Mouse (Mus musculus): Measurements from ENCODE around the gene Adam22. TPM values are rescaled to one million over a fixed set of nuclear protein-coding genes. Genes with fewer than 3 reads are reported as not detected.

Gene Adam22
- polyA plus RNA-seq, 1 experiment = not detected

DNA sequence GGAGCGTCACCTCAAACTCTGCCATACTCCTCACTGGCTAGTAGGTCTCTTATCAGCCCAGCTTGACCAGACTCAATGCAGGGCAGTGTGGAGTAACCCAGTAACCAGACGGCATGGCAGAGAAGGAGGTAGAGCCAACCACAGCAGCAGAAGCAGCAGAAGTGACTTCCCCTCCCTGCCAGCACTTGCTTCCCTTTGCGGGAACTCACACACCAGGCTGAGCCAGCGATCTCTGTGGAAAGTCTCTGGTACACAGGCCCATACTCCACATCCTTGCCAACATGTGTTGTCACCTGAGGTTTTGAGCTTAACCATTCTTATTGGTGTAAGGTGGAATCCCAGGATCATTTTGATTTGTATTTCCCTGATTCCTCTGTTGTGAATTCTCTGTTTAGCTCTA lies 111.5 kb downstream of the Adam22 start:
- TF ChIP-seq GATA1 (IDR thresholded peaks at IDR 0.05; ENCODE audit: low read length) = no peak

DNA sequence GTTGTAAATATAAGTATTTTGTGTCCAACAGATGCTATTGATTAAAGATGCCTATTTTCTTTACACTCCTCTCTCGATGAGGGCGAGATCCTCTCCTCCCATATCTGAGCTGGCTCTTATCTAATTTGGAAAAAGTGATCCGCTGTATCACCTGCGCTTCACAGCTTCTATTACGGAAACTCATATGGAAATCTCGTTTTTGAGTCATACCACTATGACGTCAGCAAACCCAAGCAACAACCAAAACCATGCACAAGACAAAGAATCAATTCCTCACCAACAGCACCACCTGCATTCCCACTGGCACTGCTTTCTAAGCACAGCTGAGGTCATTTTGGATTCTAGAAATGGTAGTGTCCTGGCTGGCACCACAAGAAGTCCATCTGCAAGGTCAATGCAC lies 123.3 kb downstream of the Adam22 start:
- TF ChIP-seq GATA1 (IDR thresholded peaks at IDR 0.05; ENCODE audit: low read length) = no peak

DNA sequence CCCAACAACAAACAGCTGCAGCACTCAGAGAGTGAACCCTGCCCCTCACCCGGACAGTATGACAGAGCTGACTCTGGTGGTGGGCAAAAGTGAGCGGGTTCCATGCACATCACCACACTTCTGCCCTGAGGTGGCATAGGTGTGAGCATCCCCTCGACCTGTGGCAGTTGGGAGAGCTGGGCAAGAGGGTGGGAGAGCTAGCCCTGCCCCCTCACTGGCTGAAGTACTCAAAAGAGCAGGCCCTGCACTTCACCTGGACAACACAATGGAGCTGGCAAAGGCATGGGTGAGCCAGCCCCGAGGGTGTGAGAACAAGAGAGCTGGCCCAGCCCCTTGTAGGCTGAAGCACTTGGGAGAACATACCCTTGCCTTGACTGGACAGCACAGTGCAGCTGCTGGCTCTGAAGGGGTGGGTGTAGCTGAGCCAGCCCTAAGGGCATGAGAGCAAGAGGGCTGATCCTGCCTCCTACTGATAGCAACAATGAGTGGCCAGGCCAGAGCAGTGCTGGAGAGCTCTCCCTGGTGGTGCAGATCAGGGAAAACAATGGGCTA lies 124.8 kb downstream of the Adam22 start:
- no peak for TF ChIP-seq GATA1 (IDR thresholded peaks at IDR 0.05; ENCODE audit: low read length)

DNA sequence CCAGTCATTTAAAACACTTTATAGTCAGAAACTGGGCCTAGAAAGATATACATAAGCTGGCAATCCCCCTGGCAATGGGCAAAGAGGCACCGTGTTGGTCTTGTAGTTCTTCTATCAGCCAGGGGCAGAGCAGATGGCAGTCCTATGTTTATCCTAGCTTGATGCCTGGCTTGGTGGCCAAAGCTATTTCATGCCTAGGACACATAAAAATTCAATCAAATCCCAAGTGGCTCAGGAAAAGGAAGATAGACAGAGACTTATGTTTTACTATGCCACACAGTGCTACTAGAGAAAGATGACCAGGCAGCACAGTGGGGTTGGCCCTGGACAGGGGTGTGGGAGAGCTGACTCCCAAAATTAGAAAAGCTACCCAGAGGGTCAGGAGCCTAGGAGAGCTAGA lies 125.3 kb downstream of the Adam22 start:
- TF ChIP-seq GATA1 (IDR thresholded peaks at IDR 0.05; ENCODE audit: low read length) = no peak

DNA sequence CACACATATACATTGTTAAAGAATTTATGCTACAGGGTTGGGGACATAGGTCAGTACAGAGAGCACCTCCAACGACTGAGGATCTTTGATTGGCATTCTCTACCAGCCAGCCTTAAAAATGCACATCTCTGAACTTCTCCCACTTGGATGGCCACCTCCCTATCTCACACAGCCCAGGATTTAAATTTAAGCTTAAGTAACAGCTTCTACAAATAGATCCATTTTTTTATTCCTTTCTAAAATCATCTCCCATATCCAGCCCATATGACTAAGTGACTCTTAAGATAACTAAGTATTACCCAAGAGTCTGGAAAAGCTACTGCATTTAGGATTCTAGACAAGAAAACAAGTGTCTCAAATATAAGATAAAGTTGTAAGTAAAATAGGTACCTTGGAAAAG lies 140.9 kb downstream of the Adam22 start:
- no peak for TF ChIP-seq GATA1 (IDR thresholded peaks at IDR 0.05; ENCODE audit: low read length)

DNA sequence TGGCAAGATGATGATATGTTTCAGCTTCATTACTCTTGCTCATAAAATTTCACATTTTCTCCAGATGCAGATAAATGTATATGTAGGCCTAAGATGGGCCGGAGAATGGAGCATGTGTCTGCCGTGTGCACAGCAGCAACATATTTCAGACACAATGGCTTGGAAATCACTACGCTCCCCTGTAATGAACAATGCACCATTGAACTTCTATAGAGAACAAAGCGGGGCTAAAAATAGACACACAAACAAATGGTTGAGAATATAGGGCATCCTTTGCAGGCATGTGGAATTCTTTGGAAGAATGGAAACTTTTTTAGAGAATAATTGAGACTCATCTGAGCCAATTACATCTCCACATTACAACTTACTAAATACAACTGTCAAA lies 143.6 kb downstream of the Adam22 start:
- TF ChIP-seq GATA1 (IDR thresholded peaks at IDR 0.05; ENCODE audit: low read length) = no peak

DNA sequence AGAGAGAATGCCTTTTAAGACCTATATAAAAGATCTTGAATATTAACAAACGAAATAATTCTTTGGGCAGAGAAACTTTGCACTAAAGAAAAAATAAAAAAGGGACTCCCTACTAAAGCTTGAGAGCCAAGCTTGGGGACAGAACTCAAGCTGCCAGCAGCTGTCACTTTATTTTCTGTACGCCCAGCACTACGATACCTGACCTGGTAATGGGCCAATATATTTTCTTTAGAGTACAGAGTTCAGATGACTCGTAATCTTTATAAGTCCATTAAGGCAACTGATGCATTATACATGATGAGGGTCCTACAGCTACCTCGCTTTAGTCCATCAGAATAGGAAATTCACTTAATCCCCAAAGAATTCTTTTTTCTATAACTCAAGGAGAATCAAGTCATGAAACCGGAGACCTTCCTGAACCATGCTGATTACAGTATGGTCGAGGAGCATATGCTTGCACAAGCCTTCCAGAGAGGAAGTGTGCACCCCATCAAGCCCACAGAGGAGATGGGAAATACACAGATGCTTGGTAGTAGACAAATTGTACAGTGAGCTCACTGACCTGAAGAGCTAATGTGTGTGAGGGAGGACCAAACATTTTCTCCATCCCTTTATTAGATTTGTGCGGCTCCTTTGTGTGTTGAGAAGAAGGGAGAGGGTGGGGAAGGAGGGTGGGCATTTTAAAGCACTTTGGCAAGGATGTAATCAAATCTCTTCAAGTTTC lies 144.2 kb downstream of the Adam22 start:
- TF ChIP-seq GATA1 (IDR thresholded peaks at IDR 0.05; ENCODE audit: low read length) = no peak

DNA sequence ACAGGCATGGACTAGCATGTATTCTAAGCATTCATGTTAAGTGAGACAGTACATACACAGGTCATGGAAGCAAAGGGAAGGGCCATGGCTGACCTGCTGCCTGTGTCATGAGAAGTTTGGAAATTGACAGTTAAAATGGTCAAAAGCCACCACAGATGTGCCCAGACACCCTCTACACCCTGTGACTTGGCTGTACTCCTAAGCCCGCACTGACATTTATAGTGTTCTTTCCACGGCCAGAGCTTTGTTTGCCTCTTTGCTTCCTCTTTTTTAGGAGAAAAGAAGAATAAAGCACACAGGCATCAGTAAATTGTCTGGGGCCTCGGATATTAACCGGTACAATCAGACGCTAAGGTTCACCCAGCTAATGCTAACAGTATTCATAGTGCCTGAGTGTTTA lies 146.3 kb downstream of the Adam22 start:
- TF ChIP-seq GATA1 (IDR thresholded peaks at IDR 0.05; ENCODE audit: low read length) = no peak

DNA sequence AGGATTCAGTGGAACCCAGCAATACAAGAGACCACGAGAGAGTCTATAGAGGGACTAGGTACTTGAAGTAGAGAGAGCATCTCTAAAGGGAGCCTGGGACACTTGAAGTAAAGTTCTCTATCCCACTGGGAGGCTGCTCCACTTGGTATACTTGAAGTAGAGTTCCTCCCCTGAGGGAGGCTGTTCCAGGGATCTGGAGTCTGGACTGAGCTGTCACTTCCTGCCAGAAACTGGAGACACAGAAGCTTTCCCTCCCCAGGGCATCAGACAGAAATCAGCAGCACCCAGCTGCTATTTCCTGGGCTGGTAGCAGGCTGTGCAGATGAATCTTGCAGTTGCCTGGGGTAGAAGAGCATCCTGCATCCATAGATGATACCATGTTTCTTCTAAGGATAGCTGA lies 152.1 kb downstream of the Adam22 start:
- no peak for TF ChIP-seq GATA1 (IDR thresholded peaks at IDR 0.05; ENCODE audit: low read length)

DNA sequence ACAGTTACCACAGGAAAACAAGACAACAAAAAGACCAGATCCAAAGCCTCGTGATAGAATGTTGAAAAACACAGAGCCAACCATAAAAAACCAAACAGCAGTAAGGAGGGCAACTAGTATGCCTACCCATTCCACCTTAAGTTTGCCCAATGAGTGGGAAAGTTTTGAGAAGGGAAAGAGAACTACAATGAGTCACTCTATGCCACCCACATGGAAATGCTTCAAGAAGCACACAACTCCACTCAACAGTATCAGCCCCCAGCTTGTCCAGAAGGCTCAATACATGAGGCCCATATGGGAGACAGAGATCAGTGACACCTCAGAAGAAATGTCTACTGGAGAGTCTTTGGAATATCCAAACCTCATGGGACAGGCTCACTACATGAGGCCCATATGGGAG lies 187.3 kb downstream of the Adam22 start:
- TF ChIP-seq GATA1 (IDR thresholded peaks at IDR 0.05; ENCODE audit: low read length) = no peak

DNA sequence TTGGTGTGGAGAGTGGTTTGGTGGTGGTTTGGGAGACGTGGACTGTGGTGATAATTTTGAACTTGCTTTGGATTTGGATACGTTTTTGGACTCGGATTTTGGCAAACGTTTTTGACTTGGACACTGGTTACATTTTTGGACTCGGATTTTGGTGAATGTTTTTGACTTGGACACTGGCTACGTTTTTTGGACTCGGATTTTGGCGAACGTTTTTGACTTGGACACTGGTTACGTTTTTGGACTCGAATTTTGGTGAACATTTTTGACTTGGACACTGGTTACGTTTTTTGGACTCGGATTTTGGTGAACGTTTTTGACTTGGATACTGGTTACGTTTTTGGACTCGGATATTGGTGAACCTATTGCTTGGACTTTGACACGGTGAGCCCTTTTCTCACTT lies 189.8 kb downstream of the Adam22 start:
- TF ChIP-seq GATA1 (IDR thresholded peaks at IDR 0.05; ENCODE audit: low read length) = no peak

DNA sequence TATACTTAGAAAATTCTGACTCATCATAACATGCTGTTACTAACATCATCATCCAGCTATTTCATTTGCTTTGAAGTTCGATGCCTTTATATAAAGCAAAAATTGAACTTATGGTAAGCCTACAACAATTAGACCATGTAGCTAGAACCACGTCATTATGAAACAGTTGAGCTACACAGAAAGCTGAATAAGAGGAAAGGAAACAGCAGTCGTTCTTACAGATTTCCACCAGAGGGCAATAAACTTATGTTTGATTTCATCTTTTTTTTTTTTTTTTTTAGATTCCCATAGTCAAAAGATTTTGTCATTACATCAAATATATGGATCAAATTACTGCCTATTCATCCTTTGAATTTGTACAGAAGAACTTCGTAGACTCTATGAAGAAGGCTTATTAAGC lies 203.2 kb downstream of the Adam22 start:
- TF ChIP-seq GATA1 (IDR thresholded peaks at IDR 0.05; ENCODE audit: low read length) = no peak

DNA sequence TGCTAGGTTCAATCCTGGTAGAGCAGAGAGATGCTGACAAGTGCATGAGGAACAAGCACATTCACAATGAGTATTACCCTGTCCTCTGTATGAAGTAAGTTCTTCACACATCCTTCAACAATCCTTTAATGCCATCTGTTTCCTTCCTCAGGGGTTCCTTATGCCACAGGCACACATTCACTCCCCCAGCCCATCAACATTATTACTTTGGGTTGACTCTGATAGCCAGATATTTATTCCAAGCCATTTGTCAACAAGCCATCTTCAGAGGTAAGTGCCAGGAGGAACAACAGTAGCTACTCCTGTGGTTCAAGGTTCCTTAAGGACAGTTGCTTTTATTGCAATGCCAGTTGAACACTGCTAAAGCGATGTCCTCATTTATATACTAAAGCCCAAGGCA lies 216.3 kb downstream of the Adam22 start:
- TF ChIP-seq GATA1 (IDR thresholded peaks at IDR 0.05; ENCODE audit: low read length) = no peak

DNA sequence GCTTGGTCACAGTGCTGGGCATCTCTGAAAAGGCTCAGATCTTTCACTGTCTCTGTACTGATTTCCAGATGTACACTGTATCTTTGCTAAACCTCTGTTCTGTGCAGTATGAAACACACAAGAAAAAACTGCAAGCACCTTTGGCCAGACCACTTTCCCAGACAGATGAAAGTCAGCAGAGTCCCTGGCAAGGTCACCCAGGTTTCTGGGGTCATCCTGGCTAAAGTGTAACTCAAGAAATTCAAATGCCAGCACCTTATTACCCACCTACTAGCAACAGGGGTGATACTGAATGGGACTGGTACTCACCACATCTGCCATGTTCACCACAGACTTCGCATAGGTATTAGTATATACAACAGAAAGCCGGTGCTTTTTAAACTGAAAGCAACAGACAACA lies 221.8 kb downstream of the Adam22 start:
- TF ChIP-seq GATA1 (IDR thresholded peaks at IDR 0.05; ENCODE audit: low read length) = no peak

DNA sequence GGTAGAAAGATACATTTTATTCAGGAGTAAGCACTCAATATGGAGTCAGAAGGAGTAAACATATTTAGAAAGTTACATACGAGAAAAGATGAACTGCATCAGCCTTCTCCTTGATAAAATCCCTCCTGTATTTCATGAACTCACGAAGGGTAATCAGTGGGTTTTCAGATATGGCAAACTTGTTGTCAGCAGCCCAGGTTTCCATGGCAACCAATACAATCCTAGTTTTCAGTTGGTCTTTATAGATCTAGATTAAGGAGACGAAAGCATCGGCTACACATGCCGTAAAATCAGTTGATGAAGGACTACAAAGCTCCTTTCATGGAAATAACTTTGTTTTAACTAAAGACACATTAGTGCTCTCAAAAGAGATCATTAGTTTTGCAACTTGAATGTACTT lies 222.5 kb downstream of the Adam22 start:
- no peak for TF ChIP-seq GATA1 (IDR thresholded peaks at IDR 0.05; ENCODE audit: low read length)

DNA sequence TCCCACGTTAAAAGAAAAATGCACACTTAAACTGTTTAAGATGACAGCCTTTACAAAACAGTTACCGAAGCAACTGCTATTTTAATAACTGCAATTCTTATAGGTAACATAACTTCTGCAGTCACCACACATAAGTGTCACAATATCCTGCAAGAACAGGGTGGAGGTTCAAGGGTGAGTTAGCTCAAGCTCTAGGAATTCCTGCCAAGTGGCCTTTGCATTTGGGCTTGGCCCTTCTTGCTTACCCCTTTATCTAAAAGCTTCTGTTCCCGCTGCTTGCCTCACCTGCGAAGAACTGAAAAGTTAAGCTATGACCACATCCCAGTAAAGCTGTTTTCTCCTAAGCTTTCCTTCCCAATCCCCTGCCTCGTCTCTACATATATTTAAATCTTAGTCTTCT lies 235.4 kb downstream of the Adam22 start:
- no peak for TF ChIP-seq GATA1 (IDR thresholded peaks at IDR 0.05; ENCODE audit: low read length)

DNA sequence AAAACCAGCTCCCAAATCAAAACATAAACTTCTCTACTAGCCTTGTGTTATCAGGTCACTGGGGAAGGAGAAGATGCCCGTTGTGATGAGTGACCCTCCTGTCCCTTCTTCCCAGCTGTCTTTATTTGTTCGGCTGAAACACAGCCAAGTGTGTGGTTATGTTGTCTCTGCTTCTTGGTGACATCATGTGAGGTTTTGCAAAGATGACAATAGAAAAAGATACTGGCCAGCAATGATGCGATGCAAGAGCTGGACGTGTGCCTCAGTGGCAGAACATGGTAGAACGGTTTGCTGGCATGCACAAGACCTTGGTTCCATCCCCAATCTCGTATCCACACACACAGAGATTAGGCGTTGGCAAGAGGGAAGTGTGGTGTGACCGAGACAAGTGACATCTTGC lies 236.0 kb downstream of the Adam22 start:
- no peak for TF ChIP-seq GATA1 (IDR thresholded peaks at IDR 0.05; ENCODE audit: low read length)

DNA sequence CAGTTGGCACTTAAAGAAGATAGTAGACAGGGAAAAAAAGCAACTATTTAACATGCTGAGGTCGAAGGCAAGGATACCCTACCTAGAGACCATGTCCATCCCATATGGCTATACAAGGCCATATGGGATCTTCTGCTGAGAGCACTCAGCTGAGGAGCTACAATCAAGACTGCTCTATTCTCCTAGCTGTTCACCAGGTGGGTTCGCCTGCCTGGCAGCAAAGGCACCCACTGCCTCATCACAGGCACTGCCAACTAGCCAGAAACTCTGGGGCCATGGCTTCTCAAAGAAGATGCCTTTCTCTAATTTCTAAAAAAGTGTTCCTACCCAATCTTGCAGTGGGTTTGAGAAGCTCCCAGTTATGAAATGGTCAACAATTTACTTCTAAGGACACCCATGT lies 238.2 kb downstream of the Adam22 start:
- no peak for TF ChIP-seq GATA1 (IDR thresholded peaks at IDR 0.05; ENCODE audit: low read length)

Measured in G1E-ER4 (cell line).